Mouse (Mus musculus): ENCODE data around the gene Dusp16.

Gene Dusp16

DNA sequence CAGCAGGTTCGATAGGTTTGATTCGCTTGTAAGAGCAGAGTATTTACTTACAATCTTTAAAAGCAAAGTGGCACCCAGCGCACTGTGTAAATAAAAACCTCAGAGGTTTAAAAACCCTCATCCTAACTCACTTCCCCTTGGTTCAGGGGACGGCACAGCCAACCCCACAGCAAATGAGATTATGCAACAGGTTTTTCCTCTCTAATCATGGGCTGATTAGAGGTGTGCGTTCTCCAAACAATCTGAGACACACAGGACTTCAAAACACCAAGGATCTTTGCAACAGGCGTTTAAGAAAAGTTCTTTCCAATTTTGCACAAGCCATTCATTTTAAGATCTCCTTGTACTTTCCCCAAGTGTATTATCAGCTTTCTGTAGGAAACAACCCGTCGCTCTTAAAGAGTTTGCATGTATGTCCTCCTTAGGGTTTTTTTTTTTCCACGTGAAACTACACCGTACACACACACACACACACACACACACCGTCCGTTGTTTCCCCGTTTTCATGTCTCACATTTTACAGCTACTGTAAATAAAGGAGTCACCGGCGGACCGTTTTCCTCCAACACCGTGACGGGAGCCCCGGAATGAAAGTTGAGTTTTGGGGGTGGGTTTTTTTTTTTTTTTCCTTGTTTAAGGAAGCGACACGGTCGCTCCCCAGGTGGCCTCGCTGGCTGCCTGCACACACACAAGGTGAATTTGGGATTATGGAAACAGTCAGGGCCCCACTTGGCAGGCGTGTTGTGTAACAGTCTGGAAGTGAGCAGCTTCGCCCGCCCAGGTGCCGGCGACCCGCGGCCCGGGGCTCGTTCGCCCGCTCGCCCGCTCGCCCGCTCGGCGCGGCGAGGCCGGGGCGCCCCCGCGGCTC lies 940 bp downstream of the Dusp16 start:
- DNase-seq (ENCODE audit: low spot score) = peak; percentile 83

GRCm38 (mm10) chr6:134789100-134789499 lies 3.3 kb downstream of the Dusp16 start:
- DNase-seq (ENCODE audit: low spot score) = no peak

DNA sequence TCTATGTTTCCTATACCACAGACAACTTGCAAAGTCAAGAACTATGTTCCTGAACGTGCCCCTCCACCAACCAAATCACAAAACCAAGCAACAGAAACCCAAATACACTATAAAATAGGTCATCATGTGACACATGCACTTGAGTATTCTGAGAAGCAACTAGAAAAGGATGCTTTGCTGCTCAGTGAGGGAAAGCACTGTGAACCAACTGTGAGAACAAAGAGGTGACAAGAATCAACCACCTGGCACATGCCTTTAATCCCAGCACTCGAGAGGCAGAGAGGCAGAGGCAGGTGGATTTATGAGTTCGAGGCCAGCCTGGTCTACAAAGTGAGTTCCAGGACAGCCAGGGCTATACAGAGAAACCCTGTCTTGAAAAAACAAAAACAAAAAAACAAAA lies 6.0 kb downstream of the Dusp16 start:
- DNase-seq (ENCODE audit: low spot score) = no peak

- DNase-seq (ENCODE audit: low spot score) = no peak
These were observed 9.5 kb downstream of the Dusp16 start for GRCm38 (mm10) chr6:134782900-134783299.

DNA sequence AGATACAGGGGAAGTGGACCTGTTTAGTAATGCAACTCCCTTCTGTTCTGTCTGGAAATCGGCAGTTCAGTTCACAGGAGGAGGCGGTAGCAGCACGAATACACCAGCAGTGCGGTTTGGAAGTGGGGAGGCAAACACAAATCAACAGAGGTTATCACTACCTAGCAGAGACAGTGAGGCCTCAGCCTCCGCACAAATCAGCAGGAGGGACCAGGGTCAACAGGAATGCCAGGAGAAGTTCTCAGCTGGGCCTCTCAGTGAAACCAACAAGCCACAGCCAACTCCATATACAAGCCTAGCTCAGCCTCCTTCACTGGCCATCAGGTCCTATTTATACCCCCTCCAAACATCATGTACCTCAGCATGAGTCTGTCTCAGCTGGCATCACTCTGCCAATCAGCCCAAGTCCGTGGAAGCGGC lies 10.9 kb downstream of the Dusp16 start:
- no peak for DNase-seq (ENCODE audit: low spot score)

DNA sequence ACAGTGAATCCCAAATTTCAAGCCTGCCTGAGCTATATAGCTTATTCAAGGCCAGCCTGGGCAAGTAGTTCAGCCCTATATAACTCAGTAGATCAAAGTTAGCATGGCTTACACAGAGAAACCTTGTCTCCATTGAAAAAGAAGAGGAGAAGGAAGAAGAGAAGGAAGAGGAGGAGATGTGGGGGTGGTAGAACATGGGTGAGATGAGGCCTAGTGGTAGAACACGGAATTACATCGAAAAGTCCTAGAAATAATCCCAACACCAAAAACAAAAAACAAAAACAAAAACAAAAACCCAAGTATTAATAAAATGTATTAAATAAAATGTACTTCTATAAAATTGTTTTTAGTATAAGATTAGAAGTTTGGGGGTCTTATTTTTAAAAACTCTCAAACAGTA lies 12.4 kb downstream of the Dusp16 start:
- no peak for DNase-seq (ENCODE audit: low spot score)

- peak; percentile 56 for DNase-seq (ENCODE audit: low spot score)
These were observed 18.5 kb downstream of the Dusp16 start for GRCm38 (mm10) chr6:134773961-134774360.

DNA sequence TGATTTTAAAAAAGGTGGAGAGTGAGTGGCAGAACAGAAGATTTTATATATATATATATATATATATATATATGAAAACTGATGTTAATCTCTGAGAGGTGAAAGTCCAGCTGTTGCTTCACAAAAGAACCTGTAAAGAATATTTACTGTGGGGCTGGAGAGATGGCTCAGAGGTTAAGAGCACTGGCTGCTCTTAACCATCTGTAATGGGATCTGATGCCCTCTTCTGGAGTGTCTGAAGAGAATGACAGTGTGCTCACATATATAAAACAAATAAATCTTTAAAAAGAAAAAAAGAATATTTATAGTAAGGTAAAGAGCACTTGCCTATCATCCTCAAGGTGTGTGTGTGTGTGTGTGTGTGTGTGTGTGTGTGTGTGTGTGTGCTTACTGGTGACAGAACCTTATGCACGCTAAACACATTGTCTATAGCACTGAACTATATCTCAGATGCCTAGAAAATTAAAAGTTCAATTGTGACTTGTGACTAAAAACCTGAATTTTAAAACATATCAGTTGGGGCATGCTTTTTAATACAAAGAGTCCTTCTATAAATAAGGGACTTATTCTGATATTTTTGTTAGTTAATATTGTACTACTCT lies 19.0 kb downstream of the Dusp16 start:
- DNase-seq (ENCODE audit: low spot score) = no peak

DNA sequence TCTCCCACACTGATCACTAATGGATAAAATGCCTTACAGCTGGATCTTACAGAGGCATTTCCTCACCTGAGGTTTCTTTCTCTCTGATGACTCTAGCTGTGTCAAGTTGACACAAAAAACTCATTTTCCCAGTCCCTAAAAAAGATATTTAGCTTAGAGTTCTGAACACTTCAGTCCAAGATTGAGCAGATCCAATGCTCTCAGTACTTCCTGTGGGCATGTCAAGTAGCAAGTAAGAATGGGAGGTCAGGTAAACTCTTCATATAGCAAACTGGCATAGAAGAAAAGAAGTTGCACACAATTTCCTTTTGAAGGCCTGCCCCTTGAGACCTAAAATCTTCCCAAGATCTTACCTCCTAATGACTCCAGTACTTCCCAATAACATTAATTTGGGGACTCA lies 22.1 kb downstream of the Dusp16 start:
- DNase-seq (ENCODE audit: low spot score) = no peak

DNA sequence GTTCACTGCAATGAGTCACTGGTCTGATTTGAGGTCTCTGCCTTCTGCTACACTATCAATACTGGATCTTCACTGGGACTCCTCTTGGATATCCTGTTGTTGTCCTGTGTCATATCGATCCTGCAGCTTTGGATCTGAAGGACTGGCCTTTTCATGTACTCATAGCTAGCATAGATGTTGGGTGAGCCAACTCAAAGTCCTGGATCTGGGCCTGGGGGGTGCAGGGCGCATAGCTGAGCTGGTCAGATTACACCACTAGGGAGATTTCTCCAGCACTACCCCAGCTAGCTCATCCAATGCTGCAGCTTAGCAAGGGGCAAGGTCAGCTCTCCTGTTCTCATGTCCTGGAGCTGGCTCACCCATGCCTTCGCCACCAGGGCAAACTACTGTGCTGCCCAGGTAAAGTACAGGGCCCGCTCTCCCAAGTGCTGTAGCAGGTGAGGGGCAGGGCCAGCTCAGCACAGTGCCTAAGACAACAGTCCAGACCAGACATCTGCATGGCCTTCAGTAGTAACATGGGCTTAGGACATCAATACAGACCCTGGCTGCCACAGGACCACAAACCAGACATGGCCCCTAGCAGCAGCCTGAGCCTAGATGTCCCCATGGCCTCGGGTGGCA lies 27.9 kb downstream of the Dusp16 start:
- no peak for DNase-seq (ENCODE audit: low spot score)

GRCm38 (mm10) chr6:134763436-134763835 lies 29.0 kb downstream of the Dusp16 start:
- DNase-seq (ENCODE audit: low spot score) = no peak

DNA sequence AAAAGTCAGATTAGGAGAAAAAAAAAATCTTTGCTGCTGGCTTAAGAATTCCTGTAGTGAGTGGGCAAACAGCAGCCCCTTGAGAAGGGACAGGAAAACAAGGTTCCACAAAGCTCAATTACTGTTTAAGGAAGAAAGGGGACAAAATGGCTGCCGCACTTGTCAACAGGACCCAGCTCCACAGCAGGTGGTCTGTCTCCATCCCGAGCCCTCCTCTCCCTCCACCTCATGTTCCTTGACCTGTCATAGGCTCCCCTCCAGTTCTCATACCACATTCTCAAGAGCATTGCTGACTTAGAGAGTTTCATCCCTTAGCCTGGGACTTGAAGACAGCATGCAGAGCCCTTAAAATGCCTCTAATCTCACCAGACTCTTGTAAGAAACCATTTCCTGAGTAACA lies 30.6 kb downstream of the Dusp16 start:
- no peak for DNase-seq (ENCODE audit: low spot score)

GRCm38 (mm10) chr6:134760926-134761544 lies 31.4 kb downstream of the Dusp16 start:
- DNase-seq (ENCODE audit: low spot score) = no peak

DNA sequence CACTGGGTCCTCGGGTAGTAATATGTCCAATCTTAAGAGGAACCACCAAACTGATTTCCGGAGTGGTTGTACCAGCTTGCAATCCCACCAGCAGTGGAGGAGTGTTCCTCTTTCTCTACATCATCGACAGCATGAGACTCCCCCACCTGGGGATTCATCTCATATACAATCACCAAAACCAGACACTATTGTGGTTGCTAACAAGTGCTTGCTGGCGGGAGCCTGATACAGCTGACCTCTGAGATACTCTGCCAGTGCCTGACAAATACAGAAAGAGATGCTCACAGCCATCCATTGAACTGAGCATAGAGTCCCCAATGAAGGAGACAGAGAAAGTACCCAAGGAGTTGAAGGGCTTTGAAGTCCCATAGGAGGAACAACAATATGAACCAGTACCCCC lies 36.4 kb downstream of the Dusp16 start:
- no peak for DNase-seq (ENCODE audit: low spot score)

- no peak for DNase-seq (ENCODE audit: low spot score)
These were observed 38.6 kb downstream of the Dusp16 start for GRCm38 (mm10) chr6:134753858-134754257.

DNA sequence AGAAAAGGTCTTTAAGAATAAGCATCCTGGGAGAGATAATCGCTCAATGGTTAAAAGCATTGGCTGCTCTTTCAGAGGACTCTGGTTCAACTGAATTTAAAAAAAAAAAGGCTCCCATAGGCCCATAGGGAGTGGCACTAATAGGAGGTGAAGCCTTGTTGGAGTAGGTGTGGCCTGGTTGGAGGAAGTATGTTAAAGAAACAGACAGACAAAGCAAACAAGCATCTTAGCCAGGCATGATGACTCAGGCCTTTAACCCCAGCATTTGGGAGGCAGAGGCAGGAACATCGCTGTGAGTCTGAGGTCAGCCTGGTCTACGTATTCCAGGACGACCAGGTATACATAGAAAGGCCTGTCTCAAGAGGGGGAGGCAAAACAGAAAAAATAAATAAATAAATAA lies 39.0 kb downstream of the Dusp16 start:
- no peak for DNase-seq (ENCODE audit: low spot score)

DNA sequence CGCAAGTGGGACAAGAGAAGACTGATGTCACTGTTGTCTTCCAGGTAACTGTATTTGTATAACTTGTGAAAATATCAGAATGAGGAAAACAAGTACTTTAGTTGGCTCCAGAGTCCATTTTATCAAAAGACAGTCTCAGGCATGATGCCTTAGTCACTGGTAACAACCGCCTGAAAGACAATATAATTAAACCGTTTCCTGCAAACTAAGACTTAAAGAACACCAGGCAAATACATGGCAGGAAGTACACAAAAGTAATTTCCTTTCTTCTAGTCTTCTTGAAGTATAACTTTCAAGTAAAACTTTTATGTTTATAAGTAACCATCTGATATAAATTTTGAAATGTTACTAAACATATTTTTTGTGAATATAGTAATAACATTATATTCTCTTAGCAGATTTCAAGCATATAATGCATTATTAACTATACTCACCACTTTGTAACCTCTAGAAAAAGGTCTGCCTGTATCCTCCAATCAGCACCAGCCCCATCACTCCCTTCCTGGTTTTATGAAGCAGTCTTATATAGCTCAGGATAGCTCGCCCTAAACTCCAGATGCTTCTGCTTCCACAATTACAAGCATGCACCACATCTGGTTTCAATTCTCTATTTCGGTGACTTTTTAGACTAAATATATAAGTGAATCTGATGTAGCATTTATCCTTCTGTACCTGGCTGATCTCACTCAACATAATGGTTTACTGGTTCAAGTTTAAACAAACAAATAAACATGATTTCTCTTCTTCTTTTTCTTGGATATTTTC lies 40.4 kb downstream of the Dusp16 start:
- DNase-seq (ENCODE audit: low spot score) = no peak

GRCm38 (mm10) chr6:134751087-134751486 lies 41.3 kb downstream of the Dusp16 start:
- DNase-seq (ENCODE audit: low spot score) = no peak

- peak; percentile 47 for DNase-seq (ENCODE audit: low spot score)
These were observed 44.3 kb downstream of the Dusp16 start for GRCm38 (mm10) chr6:134748126-134748525.

DNA sequence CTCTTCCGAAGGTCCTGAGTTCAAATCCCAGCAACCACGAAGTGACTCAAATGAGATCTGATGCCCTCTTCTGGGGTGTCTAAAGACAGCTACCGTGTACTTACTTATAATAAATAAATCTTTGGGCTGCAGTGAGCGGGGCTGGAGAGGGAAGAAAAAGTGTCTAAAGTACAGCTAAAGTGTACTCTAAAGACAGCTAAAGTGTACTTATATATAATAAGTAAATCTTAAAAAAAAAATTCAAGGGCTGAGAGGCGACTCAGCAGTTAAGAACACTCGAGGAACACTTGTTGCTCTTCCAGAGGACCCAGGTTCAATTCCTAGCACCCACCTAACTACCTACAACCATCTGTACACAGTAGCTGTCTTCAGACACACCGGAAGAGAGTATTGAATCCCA lies 46.5 kb downstream of the Dusp16 start:
- no peak for DNase-seq (ENCODE audit: low spot score)

DNA sequence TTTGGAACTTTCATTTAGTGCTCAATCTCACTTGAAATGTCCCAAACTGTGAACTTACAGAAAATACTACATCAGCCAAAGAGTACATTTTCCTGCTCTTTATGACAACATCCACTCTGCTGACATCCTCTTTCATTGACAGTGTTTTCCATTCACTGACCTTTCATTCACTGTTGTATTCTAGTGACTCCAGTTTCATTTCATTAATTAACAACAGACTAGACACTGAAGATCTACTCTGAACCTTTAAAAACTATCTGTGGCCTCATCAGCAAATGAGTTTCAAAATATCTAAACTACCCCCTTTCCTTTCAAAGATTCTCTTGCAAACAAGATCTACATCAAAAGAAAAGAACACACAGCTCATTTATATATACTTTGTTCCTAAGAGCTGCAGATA lies 48.9 kb downstream of the Dusp16 start:
- no peak for DNase-seq (ENCODE audit: low spot score)

- no peak for DNase-seq (ENCODE audit: low spot score)
These were observed 55.6 kb downstream of the Dusp16 start for GRCm38 (mm10) chr6:134736853-134737252.
